Mouse (Mus musculus) CD4-positive helper T cell, adult 2 months (primary cell): ENCODE measurements around the gene Gdpd3.
"Not testable (repeated sequence)": the region's sequence is repeated elsewhere in the genome, so short reads cannot be mapped to it uniquely, and the experiment has no call there.

Experiments used
- DNase-seq: peaks from one replicate; pipeline ENCODE4 v3.0.0-alpha.2; 2012; ENCODE audit warnings: low read depth, missing footprints, low spot score

Gdpd3 gene

GRCm38 (mm10) chr7:126766201-126766600 lies at the start of gene Gdpd3:
Gene Gdpd3 (plus strand): TSS chr7:126766334.
- no peak for DNase-seq

- no peak for DNase-seq
These were observed 48.6 kb upstream of the Gdpd3 start for GRCm38 (mm10) chr7:126717566-126717965.

- DNase-seq = peak; percentile 39
These were observed 47.3 kb upstream of the Gdpd3 start for GRCm38 (mm10) chr7:126718787-126719337.

- no peak for DNase-seq
These were observed 44.5 kb upstream of the Gdpd3 start for GRCm38 (mm10) chr7:126721635-126722034.

GRCm38 (mm10) chr7:126725077-126725476 lies 41.1 kb upstream of the Gdpd3 start:
- DNase-seq = peak; percentile 43

GRCm38 (mm10) chr7:126725667-126726066 lies 40.5 kb upstream of the Gdpd3 start:
- DNase-seq = no peak

- DNase-seq = not testable (repeated sequence)
These were observed 35.8 kb upstream of the Gdpd3 start for GRCm38 (mm10) chr7:126730256-126730789.

GRCm38 (mm10) chr7:126736122-126736521 lies 30.0 kb upstream of the Gdpd3 start:
- DNase-seq = no peak

GRCm38 (mm10) chr7:126739551-126739950 lies 26.6 kb upstream of the Gdpd3 start:
- DNase-seq = no peak

GRCm38 (mm10) chr7:126740132-126740735 lies 25.9 kb upstream of the Gdpd3 start:
- DNase-seq = no peak

GRCm38 (mm10) chr7:126740977-126741376 lies 25.2 kb upstream of the Gdpd3 start:
- DNase-seq = no peak

- no peak for DNase-seq
These were observed 24.7 kb upstream of the Gdpd3 start for GRCm38 (mm10) chr7:126741452-126741851.

- DNase-seq = no peak
These were observed 24.1 kb upstream of the Gdpd3 start for GRCm38 (mm10) chr7:126741964-126742482.

GRCm38 (mm10) chr7:126746066-126746465 lies 20.1 kb upstream of the Gdpd3 start:
- no peak for DNase-seq

- DNase-seq = no peak
These were observed 19.3 kb upstream of the Gdpd3 start for GRCm38 (mm10) chr7:126746798-126747197.

- no peak for DNase-seq
These were observed 17.3 kb upstream of the Gdpd3 start for GRCm38 (mm10) chr7:126748824-126749223.

- no peak for DNase-seq
These were observed 16.4 kb upstream of the Gdpd3 start for GRCm38 (mm10) chr7:126749582-126750343.

GRCm38 (mm10) chr7:126754866-126755265 lies 11.3 kb upstream of the Gdpd3 start:
- DNase-seq = peak; percentile 72

- no peak for DNase-seq
These were observed 7.6 kb upstream of the Gdpd3 start for GRCm38 (mm10) chr7:126758539-126758938.

- DNase-seq = peak; percentile 92
These were observed 7.0 kb upstream of the Gdpd3 start, which contains the start of gene Mapk3 for GRCm38 (mm10) chr7:126759050-126759671. Gene Mapk3 (plus strand): TSS chr7:126759601.

- DNase-seq = no peak
These were observed 6.3 kb upstream of the Gdpd3 start for GRCm38 (mm10) chr7:126759672-126760390.
